Mouse (Mus musculus): ENCODE measurements around the gene Snx12. TPM values are rescaled to one million over a fixed set of nuclear protein-coding genes. Genes with fewer than 3 reads are reported as not detected.
"Not testable (repeated sequence)": the region's sequence is repeated elsewhere in the genome, so short reads cannot be mapped to it uniquely, and the experiment has no call there.

The Snx12 gene
- polyA plus RNA-seq, 1 experiment from 2014 or later: 17.7 TPM

DNA sequence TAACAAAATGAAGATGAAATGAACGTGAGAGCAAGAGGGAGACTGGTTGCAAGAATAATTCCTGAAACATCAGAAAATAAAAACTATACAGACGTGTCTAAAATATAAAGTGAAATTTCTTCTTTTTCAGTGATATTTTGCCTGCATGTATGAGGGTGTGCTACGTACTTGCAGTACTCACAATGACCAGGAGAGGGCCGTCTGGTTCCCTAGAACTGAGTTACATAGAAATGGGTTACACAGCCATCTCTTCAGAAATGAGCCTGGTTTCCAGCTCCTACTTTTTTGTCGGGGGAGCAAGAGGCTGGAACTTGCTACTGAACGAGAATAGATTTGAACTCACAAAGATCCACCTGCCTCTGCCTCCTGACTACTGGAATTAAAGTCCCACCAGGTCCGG is 91.4 kb downstream of the Snx12 start:
- H3K36me3 ChIP-seq: no peaks in the 10 kb centered on the region
- ATAC-seq (ENCODE audit: low read depth): no peak
- H3K4me1 ChIP-seq (replicated peaks): no peaks in the 10 kb centered on the region
- no peaks in the 10 kb centered on the region for H3K27me3 ChIP-seq
- no peak overlapping the region for H3K4me2 ChIP-seq
- peak; percentile 27 for DNase-seq
- H3K27ac ChIP-seq: no peak overlapping the region
- H3K4me3 ChIP-seq (replicated peaks): no peak overlapping the region
- no peaks in the 10 kb centered on the region for H3K9me3 ChIP-seq (replicated peaks)
- no peak overlapping the region for H3K9ac ChIP-seq
- WGBS (ENCODE audit: insufficient replicate concordance): 19% methylated on average over 7 of the region's 7 CpGs

DNA sequence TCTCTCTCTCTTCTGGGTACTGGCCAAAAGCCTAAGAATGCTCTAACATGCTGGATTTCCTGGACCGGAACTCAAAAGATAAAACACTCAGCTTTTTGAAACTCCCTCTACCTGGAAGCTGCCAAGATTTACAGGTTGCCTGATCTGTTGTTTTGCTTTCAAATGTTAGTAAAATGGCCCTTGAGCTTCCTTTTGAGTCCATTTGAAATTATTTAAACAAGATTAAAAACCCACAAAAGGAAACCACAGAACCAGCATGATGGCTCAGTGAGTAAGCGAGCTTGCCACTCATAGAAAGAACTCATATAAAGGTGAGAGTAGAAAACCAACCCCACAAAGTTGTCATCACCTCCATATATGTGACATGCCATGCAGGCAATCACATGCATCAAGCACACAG is 93.8 kb downstream of the Snx12 start:
- DNase-seq: no peak
- 46% methylated on average over 2 of the region's 2 CpGs for WGBS (ENCODE audit: insufficient replicate concordance)

GRCm38 (mm10) chrX:101126977-101127376 is 95.4 kb downstream of the Snx12 start:
- Histone ChIP-seq H3K4me1 (replicated peaks) (no peaks in the 10 kb centered on the region), H3K9me3 (replicated peaks) (no peaks in the 10 kb centered on the region), H3K9ac (no peak overlapping the region), H3K27me3 (no peaks in the 10 kb centered on the region), H3K27ac (no peak overlapping the region), H3K4me2 (no peak overlapping the region), H3K4me3 (replicated peaks) (no peak overlapping the region), H3K36me3 (no peaks in the 10 kb centered on the region)
- 38% methylated on average over 2 of the region's 2 CpGs for WGBS (ENCODE audit: insufficient replicate concordance)
- ATAC-seq (ENCODE audit: low read depth) (no peak), DNase-seq (no peak)

More for the DNA sequence above, 93.8 kb downstream of the Snx12 start:
- Histone ChIP-seq H3K36me3 (no peaks in the 10 kb centered on the region), H3K27ac (no peak overlapping the region), H3K4me1 (replicated peaks) (no peaks in the 10 kb centered on the region), H3K4me3 (replicated peaks) (no peak overlapping the region), H3K9ac (no peak overlapping the region), H3K27me3 (no peaks in the 10 kb centered on the region), H3K9me3 (replicated peaks) (no peaks in the 10 kb centered on the region), H3K4me2 (no peak overlapping the region)
- no peak for ATAC-seq (ENCODE audit: low read depth)

GRCm38 (mm10) chrX:101126474-101126955 is 95.8 kb downstream of the Snx12 start:
- H3K36me3 ChIP-seq: no peaks in the 10 kb centered on the region
- no peak for ATAC-seq (ENCODE audit: low read depth)

GRCm38 (mm10) chrX:101120546-101120945 is 101.8 kb downstream of the Snx12 start:
- DNase-seq: no peak

More at GRCm38 (mm10) chrX:101126474-101126955, 95.8 kb downstream of the Snx12 start:
- WGBS (ENCODE audit: insufficient replicate concordance): 59% methylated on average over 7 of the region's 7 CpGs
- Histone ChIP-seq H3K4me3 (replicated peaks) (no peak overlapping the region), H3K27me3 (no peaks in the 10 kb centered on the region), H3K4me1 (replicated peaks) (no peaks in the 10 kb centered on the region), H3K4me2 (no peak overlapping the region), H3K9ac (no peak overlapping the region), H3K9me3 (replicated peaks) (no peaks in the 10 kb centered on the region), H3K27ac (no peak overlapping the region)
- no peak for DNase-seq

DNA sequence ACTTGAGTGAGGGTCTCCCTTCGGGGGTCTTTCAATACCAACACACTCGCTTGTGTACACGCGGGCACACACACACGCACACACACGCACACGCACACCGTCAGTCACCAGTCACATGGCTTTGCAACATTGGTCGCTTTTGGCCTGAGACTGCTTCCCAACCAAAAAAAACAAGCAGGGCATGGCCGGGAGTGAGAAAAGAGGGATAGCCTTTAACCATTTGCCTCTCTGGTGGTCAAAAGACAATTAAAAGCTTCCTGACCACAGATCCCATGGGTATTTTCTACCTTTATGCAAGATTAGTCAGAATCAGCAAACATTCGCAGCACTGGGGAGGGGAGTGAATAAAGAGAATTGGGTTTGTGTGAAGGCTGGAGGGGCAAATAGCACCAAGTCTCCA is 136.4 kb downstream of the Snx12 start, which contains the start of gene Slc7a3:
Slc7a3 (minus strand) TSS at position 101 of the 400 bp plus-strand sequence.
- Histone ChIP-seq H3K36me3 (no peaks in the 10 kb centered on the region), H3K27ac (no peak within 1 kb of the TSS), H3K9ac (no peak within 1 kb of the TSS), H3K27me3 (peaks cover 26% of the 10 kb centered on the region), H3K4me1 (replicated peaks) (no peaks in the 10 kb centered on the region), H3K4me2 (peak within 1 kb of the TSS; percentile 54), H3K4me3 (replicated peaks) (peak within 1 kb of the TSS; percentile 26), H3K9me3 (replicated peaks) (no peaks in the 10 kb centered on the region)
- ATAC-seq (ENCODE audit: low read depth) (no peak), DNase-seq (no peak)
- 40% methylated on average over 11 of the region's 11 CpGs for WGBS (ENCODE audit: insufficient replicate concordance)

More at GRCm38 (mm10) chrX:101120546-101120945, 101.8 kb downstream of the Snx12 start:
- H3K9me3 ChIP-seq (replicated peaks): no peaks in the 10 kb centered on the region
- no peaks in the 10 kb centered on the region for H3K36me3 ChIP-seq
- H3K27ac ChIP-seq: no peak overlapping the region
- H3K9ac ChIP-seq: no peak overlapping the region
- no peaks in the 10 kb centered on the region for H3K4me1 ChIP-seq (replicated peaks)
- ATAC-seq (ENCODE audit: low read depth): no peak
- WGBS (ENCODE audit: insufficient replicate concordance): 51% methylated on average over 1 of the region's 1 CpGs
- H3K27me3 ChIP-seq: no peaks in the 10 kb centered on the region
- H3K4me3 ChIP-seq (replicated peaks): no peak overlapping the region
- H3K4me2 ChIP-seq: no peak overlapping the region

- not testable (repeated sequence) for H3K9ac ChIP-seq; DNase-seq; ATAC-seq (ENCODE audit: low read depth); H3K4me1 ChIP-seq (replicated peaks); H3K27ac ChIP-seq; H3K36me3 ChIP-seq; H3K9me3 ChIP-seq (replicated peaks)
- H3K27me3 ChIP-seq: peaks cover 26% of the 10 kb centered on the region
- WGBS (ENCODE audit: insufficient replicate concordance): 20% methylated on average over 8 of the region's 9 CpGs
- H3K4me2 ChIP-seq: peak overlapping the region; percentile 54
- H3K4me3 ChIP-seq (replicated peaks): peak overlapping the region; percentile 26; the same call in 1 of the 2 replicates
Observed at GRCm38 (mm10) chrX:101085211-101085610, 137.2 kb downstream of the Snx12 start.

DNA sequence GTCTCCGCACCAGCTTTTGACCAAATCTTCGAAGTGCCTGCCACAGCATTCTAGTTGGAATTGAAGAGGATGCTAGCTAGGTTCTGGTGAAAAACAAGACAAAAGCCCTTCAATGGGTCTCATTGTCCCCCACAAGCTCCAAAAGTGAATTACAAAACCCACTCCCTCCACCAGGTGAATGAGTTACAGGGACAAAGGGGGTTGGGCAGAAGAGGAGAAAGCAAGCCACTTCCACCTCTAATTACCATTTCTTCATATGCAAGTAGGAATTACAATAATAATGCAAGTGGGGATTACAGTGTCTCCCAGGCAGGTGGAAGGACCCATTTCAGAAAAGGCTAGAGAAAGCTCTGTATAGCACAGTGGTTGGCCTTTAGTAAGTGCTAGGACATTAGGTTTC is 138.2 kb downstream of the Snx12 start:
- Histone ChIP-seq H3K27me3 (peaks cover 26% of the 10 kb centered on the region), H3K27ac (no peak overlapping the region), H3K36me3 (no peaks in the 10 kb centered on the region), H3K4me1 (replicated peaks) (no peaks in the 10 kb centered on the region), H3K9ac (no peak overlapping the region), H3K9me3 (replicated peaks) (no peaks in the 10 kb centered on the region), H3K4me2 (no peak overlapping the region), H3K4me3 (replicated peaks) (no peak overlapping the region)
- no peak for ATAC-seq (ENCODE audit: low read depth)
- 69% methylated on average over 2 of the region's 2 CpGs for WGBS (ENCODE audit: insufficient replicate concordance)
- DNase-seq: no peak

DNA sequence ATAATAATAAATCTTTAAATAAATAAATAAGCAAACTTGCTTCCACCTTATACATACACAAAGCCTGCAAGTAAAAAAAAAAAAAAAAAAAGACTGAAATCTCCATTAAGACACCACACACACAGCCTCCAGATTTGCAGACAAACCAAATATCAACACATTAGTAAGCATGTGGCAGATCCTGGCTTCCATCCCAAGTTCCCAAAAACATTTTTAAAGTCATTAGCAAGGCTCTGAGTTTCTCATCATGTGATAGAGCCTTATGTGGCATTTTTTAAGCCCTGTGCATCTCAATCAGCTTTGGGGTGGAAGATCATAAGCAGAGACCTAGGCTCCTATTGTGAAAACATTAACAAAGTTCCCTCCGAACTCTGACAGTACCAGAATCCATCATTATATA is 157.1 kb downstream of the Snx12 start:
- Histone ChIP-seq H3K4me1 (replicated peaks) (no peaks in the 10 kb centered on the region), H3K36me3 (no peaks in the 10 kb centered on the region), H3K27ac (no peak overlapping the region), H3K4me3 (replicated peaks) (no peak overlapping the region), H3K9ac (no peak overlapping the region), H3K27me3 (no peaks in the 10 kb centered on the region), H3K9me3 (replicated peaks) (no peaks in the 10 kb centered on the region), H3K4me2 (no peak overlapping the region)
- DNase-seq: no peak
- WGBS (ENCODE audit: insufficient replicate concordance): 54% methylated on average over 1 of the region's 1 CpGs
- no peak for ATAC-seq (ENCODE audit: low read depth)

GRCm38 (mm10) chrX:101063503-101063902 is 158.9 kb downstream of the Snx12 start:
- ATAC-seq (ENCODE audit: low read depth) (no peak), DNase-seq (no peak)
- 48% methylated on average over 2 of the region's 2 CpGs for WGBS (ENCODE audit: insufficient replicate concordance)

GRCm38 (mm10) chrX:101059541-101059940 is 162.8 kb downstream of the Snx12 start, which contains the start of gene Tex11:
Gene Tex11 (minus strand): TSS chrX:101059667.
- no peak for ATAC-seq (ENCODE audit: low read depth)
- 77% methylated on average over 31 of the region's 31 CpGs for WGBS (ENCODE audit: insufficient replicate concordance)

More at GRCm38 (mm10) chrX:101063503-101063902, 158.9 kb downstream of the Snx12 start:
- no peaks in the 10 kb centered on the region for H3K27me3 ChIP-seq
- no peak overlapping the region for H3K27ac ChIP-seq
- no peaks in the 10 kb centered on the region for H3K9me3 ChIP-seq (replicated peaks)
- H3K9ac ChIP-seq: no peak overlapping the region
- H3K4me2 ChIP-seq: no peak overlapping the region
- no peaks in the 10 kb centered on the region for H3K4me1 ChIP-seq (replicated peaks)
- no peaks in the 10 kb centered on the region for H3K36me3 ChIP-seq
- no peak overlapping the region for H3K4me3 ChIP-seq (replicated peaks)

More at GRCm38 (mm10) chrX:101059541-101059940, 162.8 kb downstream of the Snx12 start, which contains the start of gene Tex11:
- DNase-seq: peak; percentile 1
- Histone ChIP-seq H3K27ac (no peak within 1 kb of the TSS), H3K4me3 (replicated peaks) (no peak within 1 kb of the TSS), H3K9ac (no peak within 1 kb of the TSS), H3K9me3 (replicated peaks) (no peaks in the 10 kb centered on the region), H3K4me2 (no peak within 1 kb of the TSS), H3K36me3 (no peaks in the 10 kb centered on the region), H3K27me3 (no peaks in the 10 kb centered on the region), H3K4me1 (replicated peaks) (no peaks in the 10 kb centered on the region)
